Mouse (Mus musculus) B cell, adult (primary cell): ENCODE results near the gene Tmem268. TPM values are rescaled to one million over a fixed set of nuclear protein-coding genes. Genes with fewer than 3 reads are reported as not detected.

ENCODE experiments used
- total RNA-seq: library from RNA; stranded (reverse); gene quantifications from 4 replicates; pipeline ENCODE4 v1.2.4, GENCODE M21; 2023; ENCODE audit not compliant: inconsistent age

The Tmem268 gene
- 17.9 to 22.8 TPM (median 19.4 TPM) in 4 replicates for total RNA-seq

DNA sequence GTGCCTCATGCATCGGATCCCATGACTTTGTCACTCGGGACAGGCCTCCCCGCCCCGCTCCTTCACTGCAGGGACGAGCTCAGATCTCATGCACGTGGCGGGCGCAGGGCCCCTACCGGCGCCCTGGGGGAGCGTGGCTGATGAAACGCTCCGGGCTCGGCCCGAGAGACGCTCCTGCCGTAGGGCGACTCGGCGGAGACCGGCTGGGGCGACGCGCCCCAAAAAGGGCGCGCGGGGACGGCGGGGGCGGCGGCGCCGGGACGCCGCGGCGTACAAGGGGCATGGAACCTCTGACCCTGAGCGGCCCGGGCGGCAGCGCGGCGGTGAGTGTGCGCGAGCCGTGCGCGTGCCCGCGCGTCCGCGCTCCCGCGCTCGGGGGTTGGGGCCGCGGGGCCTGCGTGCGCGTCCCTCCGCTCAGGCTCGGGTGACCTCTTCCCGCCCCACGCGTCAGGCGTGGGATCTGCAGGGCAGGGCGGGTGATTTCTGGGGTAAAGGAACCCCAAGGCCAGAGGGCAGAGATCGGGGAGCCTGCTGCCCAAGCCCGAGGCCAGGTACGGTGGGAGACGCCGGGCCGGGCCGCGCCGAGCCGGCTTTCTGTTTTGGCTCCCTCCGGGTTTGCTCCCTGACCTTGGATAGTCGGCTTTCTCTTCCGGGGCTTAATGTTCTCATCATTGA is at the start of gene Tmem268:
Gene Tmem268 (plus strand): TSS at position 375 of the 675 bp plus-strand sequence.

DNA sequence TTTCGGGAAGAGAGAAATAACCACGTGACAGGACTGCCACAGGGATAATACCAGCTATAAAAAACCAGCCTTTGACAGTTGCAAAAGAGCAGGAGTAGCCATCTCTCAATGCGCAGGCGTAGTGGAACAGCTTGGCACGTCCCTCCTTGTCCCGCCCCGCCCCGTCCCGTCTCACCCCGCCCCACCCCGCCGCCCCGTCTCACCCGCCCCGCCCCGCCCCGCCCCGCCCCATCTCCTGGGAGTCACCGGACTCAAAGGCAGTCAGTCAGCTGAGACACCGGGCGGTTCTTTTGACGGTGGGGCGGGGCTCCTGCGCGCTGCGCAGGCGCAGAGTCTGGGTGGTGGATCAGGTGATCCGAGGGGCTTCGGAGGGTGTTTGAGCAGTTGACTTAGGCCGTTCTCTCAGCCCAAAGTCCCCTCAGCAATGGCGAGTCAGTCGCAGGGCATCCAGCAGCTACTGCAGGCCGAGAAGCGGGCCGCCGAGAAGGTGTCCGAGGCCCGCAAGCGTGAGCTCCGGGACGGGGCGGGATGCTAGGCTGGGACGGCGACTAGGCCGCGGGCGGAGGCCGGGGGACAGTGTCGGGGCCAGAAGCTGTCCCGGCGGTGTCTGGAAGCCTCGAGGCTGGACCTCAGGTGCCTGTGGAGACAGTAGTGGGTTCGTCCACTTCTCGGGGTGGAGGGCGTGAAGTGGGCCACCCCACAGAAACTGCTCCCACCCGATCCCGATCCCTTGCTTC is 13.9 kb upstream of the Tmem268 start, which contains the start of gene Atp6v1g1:
Gene Atp6v1g1 (plus strand): TSS at position 279 of the 737 bp plus-strand sequence.

DNA sequence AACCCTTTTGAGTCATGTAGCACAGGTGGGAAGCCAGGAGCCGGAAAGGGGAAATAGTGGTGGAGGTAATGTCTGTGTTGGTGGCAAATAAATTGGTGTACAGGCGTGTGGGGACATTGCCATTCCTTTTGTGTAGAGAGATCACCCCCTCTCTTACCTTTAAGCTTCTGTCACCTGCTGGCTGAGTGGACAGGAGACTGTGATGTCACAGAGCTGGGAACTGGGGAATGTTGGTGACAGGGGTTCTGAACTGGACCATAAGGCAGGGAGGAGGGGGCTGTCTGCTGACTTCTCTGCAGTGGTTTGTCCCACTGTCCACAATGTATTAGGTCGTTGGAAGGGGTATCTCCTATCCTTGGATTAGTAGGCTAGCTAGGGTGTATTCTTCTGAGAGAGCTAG is 46.4 kb downstream of the Tmem268 start, which contains the start of gene Gm11213:
Gene Gm11213 (minus strand): TSS at position 317 of the 400 bp plus-strand sequence.

DNA sequence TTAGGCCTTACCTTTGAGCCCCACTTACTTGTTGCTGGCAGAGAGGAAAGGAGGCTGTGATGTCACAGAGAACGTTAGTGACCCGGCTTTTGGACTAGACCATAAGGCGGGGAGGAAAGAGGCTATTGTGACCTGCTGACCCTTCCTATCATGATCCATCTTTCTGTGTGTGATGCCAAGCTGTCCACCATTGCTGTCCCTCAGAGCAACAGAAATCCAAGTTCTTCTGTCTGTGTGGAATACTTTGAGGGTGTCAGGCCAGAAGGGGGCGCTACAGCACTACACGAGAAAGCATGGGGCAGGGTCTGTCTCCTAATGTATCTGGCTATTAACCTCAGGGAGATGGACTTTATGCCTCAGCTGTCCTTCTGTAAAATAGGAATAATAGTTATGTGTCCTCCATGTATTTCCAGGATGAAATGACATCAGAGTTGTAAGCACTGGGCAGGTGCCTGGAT is 63.8 kb downstream of the Tmem268 start, which contains the start of gene Tex48:
Gene Tex48 (minus strand): TSS at position 51 of the 458 bp plus-strand sequence.

Other genes with a start within 250 kb of the Tmem268 start
- gene Orm1, start 214.2 kb upstream of the Tmem268 start, total RNA-seq, result not detected in 4 replicates
- not detected in 4 replicates for gene Orm3, start 202.6 kb upstream of the Tmem268 start, total RNA-seq
- gene Orm2, start 196.3 kb upstream of the Tmem268 start, total RNA-seq, result not detected in 4 replicates
- gene Akna, start 155.4 kb upstream of the Tmem268 start, total RNA-seq, result 284 to 329 TPM (median 303 TPM) in 4 replicates
- 56.8 to 74.0 TPM (median 63.1 TPM) in 4 replicates for gene Whrn, start 62.8 kb upstream of the Tmem268 start, total RNA-seq
- gene Atp6v1g1, start 14.0 kb upstream of the Tmem268 start, total RNA-seq, result 73.5 to 90.7 TPM (median 80.9 TPM) in 4 replicates
- not detected in 4 replicates for gene Gm11213, start 46.5 kb downstream of the Tmem268 start, total RNA-seq
- gene Tex48, start 63.6 kb downstream of the Tmem268 start, total RNA-seq, result not detected in 4 replicates
- not detected in 4 replicates for gene Gm11214, start 104.6 kb downstream of the Tmem268 start, total RNA-seq
- 0.19 TPM in 1 of 4 replicates, not detected in the others for gene Tnfsf15, start 186.3 kb downstream of the Tmem268 start, total RNA-seq